Mouse (Mus musculus): ENCODE data around the gene Gm32742. TPM values are rescaled to one million over a fixed set of nuclear protein-coding genes. Genes with fewer than 3 reads are reported as not detected.

Gm32742 gene
- polyA plus RNA-seq (2014; fragmentation: Illumina TruSeq; extraction: RNeasy Lipid Tissue Mini Kit (QIAGEN cat#74804); ENCODE audit: low read depth, low replicate concordance), result not detected

GRCm38 (mm10) chr9:51165312-51166180 is at the start of gene Gm32742:
Gm32742 (minus strand) TSS chr9:51165517.

GRCm38 (mm10) chr9:51213023-51213728 is 47.9 kb upstream of the Gm32742 start, which contains the start of gene Pou2af1:
Pou2af1 (plus strand) TSS chr9:51213708.

GRCm38 (mm10) chr9:51101756-51102425 is 63.4 kb downstream of the Gm32742 start, which contains the start of gene 4833427G06Rik:
4833427G06Rik (minus strand) TSS chr9:51102078.

Other genes starting within 250 kb of the Gm32742 start
- gene Sik2, start 156.4 kb downstream of the Gm32742 start, polyA plus RNA-seq (2014; fragmentation: Illumina TruSeq; extraction: RNeasy Lipid Tissue Mini Kit (QIAGEN cat#74804); ENCODE audit: low read depth, low replicate concordance), result 44.8 TPM
- gene Btg4, start 104.6 kb downstream of the Gm32742 start, polyA plus RNA-seq (2014; fragmentation: Illumina TruSeq; extraction: RNeasy Lipid Tissue Mini Kit (QIAGEN cat#74804); ENCODE audit: low read depth, low replicate concordance), result not detected
- gene Layn, start 88.4 kb downstream of the Gm32742 start, polyA plus RNA-seq (2014; fragmentation: Illumina TruSeq; extraction: RNeasy Lipid Tissue Mini Kit (QIAGEN cat#74804); ENCODE audit: low read depth, low replicate concordance), result 7.6 TPM
- not detected for gene 4833427G06Rik, start 63.4 kb downstream of the Gm32742 start, polyA plus RNA-seq (2014; fragmentation: Illumina TruSeq; extraction: RNeasy Lipid Tissue Mini Kit (QIAGEN cat#74804); ENCODE audit: low read depth, low replicate concordance)
- 0.87 TPM for gene Pou2af1, start 48.2 kb upstream of the Gm32742 start, polyA plus RNA-seq (2014; fragmentation: Illumina TruSeq; extraction: RNeasy Lipid Tissue Mini Kit (QIAGEN cat#74804); ENCODE audit: low read depth, low replicate concordance)
- 4.8 TPM for gene Colca2, start 113.1 kb upstream of the Gm32742 start, polyA plus RNA-seq (2014; fragmentation: Illumina TruSeq; extraction: RNeasy Lipid Tissue Mini Kit (QIAGEN cat#74804); ENCODE audit: low read depth, low replicate concordance)
- not detected for gene 1810046K07Rik, start 163.4 kb upstream of the Gm32742 start, polyA plus RNA-seq (2014; fragmentation: Illumina TruSeq; extraction: RNeasy Lipid Tissue Mini Kit (QIAGEN cat#74804); ENCODE audit: low read depth, low replicate concordance)

Data from adrenal gland, adult 10 weeks (tissue).